Mouse (Mus musculus) hindbrain, embryonic 16.5 days (tissue): Measurements from ENCODE around the gene Ccr6. TPM values are rescaled to one million over a fixed set of nuclear protein-coding genes. Genes with fewer than 3 reads are reported as not detected.
"Not testable (repeated sequence)": the region's sequence is repeated elsewhere in the genome, so short reads cannot be mapped to it uniquely, and the experiment has no call there.

Experiments
- ATAC-seq: fragments of 200-750 bp; cut with Nextera tagmentation; 2 replicates; pipeline ENCODE4 v1.8.0; 2017; ENCODE audit warnings: moderate TSS enrichment, moderate library complexity
- H3K27ac ChIP-seq: fragments of 300-500 bp; sonication (generic); 2 replicates; pipeline ENCODE4 v1.5.1; 2014; ENCODE audit warnings: low read depth, mild to moderate bottlenecking, control low read depth, low read length, moderate library complexity
- H3K27me3 ChIP-seq: fragments of 300-500 bp; sonication (generic); replicated peaks from 2 replicates; pipeline ENCODE4 v1.6.1; 2014; ENCODE audit warnings: low read length; ENCODE audit not compliant: control insufficient read depth, insufficient read depth
- H3K36me3 ChIP-seq: fragments of 300-500 bp; sonication (generic); 2 replicates; pipeline ENCODE4 v1.6.1; 2014; ENCODE audit warnings: mild to moderate bottlenecking, low read length, moderate library complexity, mixed read lengths; ENCODE audit not compliant: control insufficient read depth, insufficient read depth
- H3K4me1 ChIP-seq: fragments of 300-500 bp; sonication (generic); 2 replicates; pipeline ENCODE4 v1.6.1; 2014; ENCODE audit warnings: low read depth, low read length; ENCODE audit not compliant: control insufficient read depth, insufficient read depth
- H3K4me2 ChIP-seq: fragments of 300-500 bp; sonication (generic); 2 replicates; pipeline ENCODE4 v1.6.1; 2014; ENCODE audit warnings: mild to moderate bottlenecking, low read length, control low read depth, moderate library complexity
- H3K4me3 ChIP-seq: fragments of 300-500 bp; sonication (generic); 2 replicates; pipeline ENCODE4 v1.5.1; 2014; ENCODE audit warnings: mild to moderate bottlenecking, low read length, control low read depth, moderate library complexity
- H3K9ac ChIP-seq: fragments of 300-500 bp; sonication (generic); 2 replicates; pipeline ENCODE4 v1.6.1; 2014; ENCODE audit warnings: low read depth, mild to moderate bottlenecking, control low read depth, low read length, moderate library complexity
- H3K9me3 ChIP-seq: fragments of 300-500 bp; sonication (generic); 2 replicates; pipeline ENCODE4 v1.6.1; 2014; ENCODE audit warnings: mild to moderate bottlenecking, low read length, moderate library complexity; ENCODE audit not compliant: control insufficient read depth
- WGBS: fragments of 180-500 bp; shearing (Covaris S2); extraction: QIAGEN DNeasy Blood & Tissue Kit; methylation state at CpG from one replicate; pipeline ENCODE4 v1.1.7; 2014; 5-methylcytosine and 5-hydroxymethylcytosine counted together
- polyA plus RNA-seq: library from polyadenylated mRNA; unstranded; fragments of >200 nt; fragmentation: Nextera tagmentation; extraction: Ambion mirVana; gene quantifications from 2 replicates; pipeline ENCODE4 v1.2.1, GENCODE M21; 2015

The Ccr6 gene
- polyA plus RNA-seq, 1 experiment from 2014 or later: not detected

GRCm38 (mm10) chr17:8241645-8242044, 5.8 kb downstream of the Ccr6 start:
- WGBS: 73% methylated on average over 12 of the region's 12 CpGs
- Histone ChIP-seq H3K27me3 (no peaks in the 10 kb centered on the region), H3K9me3 (no peaks in the 10 kb centered on the region), H3K4me3 (no peak overlapping the region), H3K9ac (no peak overlapping the region), H3K4me2 (no peak overlapping the region), H3K4me1 (no peaks in the 10 kb centered on the region), H3K27ac (no peak overlapping the region), H3K36me3 (no peaks in the 10 kb centered on the region)
- no peak for ATAC-seq

GRCm38 (mm10) chr17:8242186-8242585, 6.3 kb downstream of the Ccr6 start:
- ATAC-seq: no peak
- H3K36me3 ChIP-seq: no peaks in the 10 kb centered on the region
- H3K4me3 ChIP-seq: no peak overlapping the region
- H3K9ac ChIP-seq: no peak overlapping the region
- H3K4me2 ChIP-seq: no peak overlapping the region
- no peaks in the 10 kb centered on the region for H3K9me3 ChIP-seq
- WGBS: 92% methylated on average over 11 of the region's 11 CpGs
- H3K27me3 ChIP-seq: no peaks in the 10 kb centered on the region
- H3K27ac ChIP-seq: no peak overlapping the region
- H3K4me1 ChIP-seq: no peaks in the 10 kb centered on the region

- 78% methylated on average over 2 of the region's 2 CpGs for WGBS
- H3K9ac ChIP-seq: no peak overlapping the region
- no peak for ATAC-seq
- H3K9me3 ChIP-seq: no peaks in the 10 kb centered on the region
- H3K4me3 ChIP-seq: no peak overlapping the region
- no peaks in the 10 kb centered on the region for H3K4me1 ChIP-seq
- H3K4me2 ChIP-seq: no peak overlapping the region
- H3K27ac ChIP-seq: no peak overlapping the region
- no peaks in the 10 kb centered on the region for H3K27me3 ChIP-seq
- H3K36me3 ChIP-seq: no peaks in the 10 kb centered on the region
Observed at GRCm38 (mm10) chr17:8244124-8244523, 8.3 kb downstream of the Ccr6 start.

GRCm38 (mm10) chr17:8246102-8246754, 10.4 kb downstream of the Ccr6 start:
- 81% methylated on average over 4 of the region's 4 CpGs for WGBS
- no peaks in the 10 kb centered on the region for H3K9me3 ChIP-seq
- H3K36me3 ChIP-seq: no peaks in the 10 kb centered on the region
- H3K27me3 ChIP-seq: no peaks in the 10 kb centered on the region
- no peak overlapping the region for H3K9ac ChIP-seq
- ATAC-seq: no peak
- no peak overlapping the region for H3K4me2 ChIP-seq
- no peak overlapping the region for H3K27ac ChIP-seq
- no peaks in the 10 kb centered on the region for H3K4me1 ChIP-seq
- no peak overlapping the region for H3K4me3 ChIP-seq

- Histone ChIP-seq H3K27ac (no peak overlapping the region), H3K9ac (no peak overlapping the region), H3K9me3 (no peaks in the 10 kb centered on the region), H3K36me3 (no peaks in the 10 kb centered on the region), H3K4me1 (no peaks in the 10 kb centered on the region), H3K4me2 (no peak overlapping the region), H3K27me3 (no peaks in the 10 kb centered on the region), H3K4me3 (no peak overlapping the region)
- WGBS: 89% methylated on average over 7 of the region's 7 CpGs
- no peak for ATAC-seq
Observed at GRCm38 (mm10) chr17:8251704-8252103, 15.9 kb downstream of the Ccr6 start.

- H3K27me3 ChIP-seq: no peaks in the 10 kb centered on the region
- H3K27ac ChIP-seq: no peak overlapping the region
- H3K36me3 ChIP-seq: no peaks in the 10 kb centered on the region
- H3K9me3 ChIP-seq: no peaks in the 10 kb centered on the region
- H3K9ac ChIP-seq: no peak overlapping the region
- ATAC-seq: no peak
- no peak overlapping the region for H3K4me3 ChIP-seq
- H3K4me1 ChIP-seq: no peaks in the 10 kb centered on the region
- no peak overlapping the region for H3K4me2 ChIP-seq
Observed at GRCm38 (mm10) chr17:8254268-8254667, 18.4 kb downstream of the Ccr6 start.

- no peaks in the 10 kb centered on the region for H3K4me1 ChIP-seq
- ATAC-seq: no peak
- no peaks in the 10 kb centered on the region for H3K36me3 ChIP-seq
- 73% methylated on average over 3 of the region's 3 CpGs for WGBS
- H3K27ac ChIP-seq: no peak overlapping the region
- no peaks in the 10 kb centered on the region for H3K9me3 ChIP-seq
- H3K4me2 ChIP-seq: no peak overlapping the region
- H3K9ac ChIP-seq: no peak overlapping the region
- no peak overlapping the region for H3K4me3 ChIP-seq
- H3K27me3 ChIP-seq: no peaks in the 10 kb centered on the region
Observed at GRCm38 (mm10) chr17:8254914-8255313, 19.1 kb downstream of the Ccr6 start.

GRCm38 (mm10) chr17:8255583-8255982, 19.7 kb downstream of the Ccr6 start:
- Histone ChIP-seq H3K9ac (no peak overlapping the region), H3K27me3 (no peaks in the 10 kb centered on the region), H3K4me1 (no peaks in the 10 kb centered on the region), H3K27ac (no peak overlapping the region), H3K4me3 (no peak overlapping the region), H3K36me3 (no peaks in the 10 kb centered on the region), H3K9me3 (no peaks in the 10 kb centered on the region), H3K4me2 (no peak overlapping the region)
- 85% methylated on average over 6 of the region's 6 CpGs for WGBS
- ATAC-seq: no peak

GRCm38 (mm10) chr17:8256982-8257381, 21.1 kb downstream of the Ccr6 start:
- no peaks in the 10 kb centered on the region for H3K4me1 ChIP-seq
- no peaks in the 10 kb centered on the region for H3K36me3 ChIP-seq
- no peak overlapping the region for H3K27ac ChIP-seq
- H3K27me3 ChIP-seq: no peaks in the 10 kb centered on the region
- ATAC-seq: no peak
- H3K4me2 ChIP-seq: no peak overlapping the region
- H3K9me3 ChIP-seq: no peaks in the 10 kb centered on the region
- H3K4me3 ChIP-seq: no peak overlapping the region
- 79% methylated on average over 8 of the region's 8 CpGs for WGBS
- H3K9ac ChIP-seq: no peak overlapping the region

GRCm38 (mm10) chr17:8264638-8265037, 28.8 kb downstream of the Ccr6 start:
- not testable (repeated sequence) for H3K9ac ChIP-seq, H3K4me2 ChIP-seq, H3K4me1 ChIP-seq, ATAC-seq, H3K4me3 ChIP-seq, H3K36me3 ChIP-seq, H3K27ac ChIP-seq, H3K9me3 ChIP-seq, H3K27me3 ChIP-seq
- 16% methylated on average over 7 of the region's 7 CpGs for WGBS
